Mouse (Mus musculus) stomach, postnatal 0 days (tissue): ENCODE measurements at regions not wholly inside any gene's neighbourhood (a gene's known extent, or its start where the extent isn't known, plus 50 kb on each side); places are given as distances from the start of the nearest gene placed in this dataset.
"Not testable (repeated sequence)": the region's sequence is repeated elsewhere in the genome, so short reads cannot be mapped to it uniquely, and the experiment has no call there.

Source experiments
- ATAC-seq: fragments of 200-750 bp; cut with Nextera tagmentation; 2 replicates; pipeline ENCODE4 v1.8.0; 2017; ENCODE audit not compliant: low FRiP score, low TSS enrichment
- DNase-seq: peaks from one replicate; pipeline ENCODE4 v3.0.0-alpha.2; 2016; ENCODE audit warnings: low spot score
- H3K27ac ChIP-seq: fragments of 300-500 bp; sonication (generic); replicated peaks from 2 replicates; pipeline ENCODE4 v1.5.1; 2014; ENCODE audit warnings: mild to moderate bottlenecking, control low read depth
- H3K27me3 ChIP-seq: fragments of 300-500 bp; sonication (generic); 2 replicates; pipeline ENCODE4 v1.6.1; 2014; ENCODE audit warnings: low read length; ENCODE audit not compliant: control insufficient read depth, insufficient read depth
- H3K36me3 ChIP-seq: fragments of 300-500 bp; sonication (generic); 2 replicates; pipeline ENCODE4 v1.6.1; 2014; ENCODE audit warnings: low read length, mixed read lengths; ENCODE audit not compliant: control insufficient read depth, insufficient read depth
- H3K4me1 ChIP-seq: fragments of 300-500 bp; sonication (generic); replicated peaks from 2 replicates; pipeline ENCODE4 v1.6.1; 2014; ENCODE audit warnings: antibody characterized with exemption; ENCODE audit not compliant: control insufficient read depth, insufficient read depth
- H3K4me2 ChIP-seq: fragments of 300-500 bp; sonication (generic); replicated peaks from 2 replicates; pipeline ENCODE4 v1.6.1; 2014; ENCODE audit warnings: low read depth, mild to moderate bottlenecking, control low read depth, moderate library complexity
- H3K4me3 ChIP-seq: fragments of 300-500 bp; sonication (generic); 2 replicates; pipeline ENCODE4 v1.5.1; 2014; ENCODE audit warnings: low read depth, low read length, control low read depth
- H3K9ac ChIP-seq: fragments of 300-500 bp; sonication (generic); 2 replicates; pipeline ENCODE4 v1.6.1; 2014; ENCODE audit warnings: mild to moderate bottlenecking, low read length, control low read depth, mixed read lengths
- H3K9me3 ChIP-seq: fragments of 300-500 bp; sonication (generic); 2 replicates; pipeline ENCODE4 v1.6.1; 2016; ENCODE audit warnings: low read length; ENCODE audit not compliant: control insufficient read depth
- CTCF ChIP-seq: IDR thresholded peaks from 2 replicates; pipeline ENCODE4 v1.5.1; 2016; ENCODE audit warnings: antibody characterized with exemption, low read depth, mild to moderate bottlenecking, moderate library complexity
- EP300 ChIP-seq: optimal IDR thresholded peaks from 2 replicates; pipeline ENCODE3; 2016; ENCODE audit warnings: antibody characterized with exemption
- WGBS: fragments of 180-500 bp; shearing (Covaris S2); extraction: QIAGEN DNeasy Blood & Tissue Kit; methylation state at CpG from one replicate; pipeline ENCODE4 v1.1.7; 2014; 5-methylcytosine and 5-hydroxymethylcytosine counted together

DNA sequence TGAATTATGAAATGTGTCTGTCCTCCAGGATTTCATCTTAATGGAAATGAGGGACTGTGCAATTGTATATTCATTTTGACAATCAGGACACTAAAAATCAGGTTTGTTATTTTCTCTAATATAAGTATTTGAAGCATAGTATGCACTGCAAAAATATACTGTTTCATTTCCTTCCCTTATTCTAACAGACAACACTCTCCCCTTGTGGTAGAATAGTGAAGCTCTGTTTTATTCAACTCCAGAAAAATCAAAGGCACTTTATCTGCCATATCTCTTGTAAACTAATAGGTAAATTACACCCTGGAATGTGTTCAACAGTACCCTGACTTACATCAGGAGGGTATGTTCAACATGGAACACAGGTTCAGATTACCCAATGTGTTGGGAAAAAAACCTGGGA is 137.7 kb upstream of the Zfp960 start:
- H3K4me3 ChIP-seq: no peak overlapping the region
- no peak for ATAC-seq
- H3K4me2 ChIP-seq: no peak overlapping the region
- TF ChIP-seq CTCF (peak; percentile 73), EP300 (no peak)
- no peaks in the 10 kb centered on the region for H3K4me1 ChIP-seq
- H3K27ac ChIP-seq: no peak overlapping the region
- H3K27me3 ChIP-seq: no peaks in the 10 kb centered on the region
- no peak for DNase-seq
- H3K9me3 ChIP-seq: no peaks in the 10 kb centered on the region
- H3K9ac ChIP-seq: no peak overlapping the region
- H3K36me3 ChIP-seq: no peaks in the 10 kb centered on the region

DNA sequence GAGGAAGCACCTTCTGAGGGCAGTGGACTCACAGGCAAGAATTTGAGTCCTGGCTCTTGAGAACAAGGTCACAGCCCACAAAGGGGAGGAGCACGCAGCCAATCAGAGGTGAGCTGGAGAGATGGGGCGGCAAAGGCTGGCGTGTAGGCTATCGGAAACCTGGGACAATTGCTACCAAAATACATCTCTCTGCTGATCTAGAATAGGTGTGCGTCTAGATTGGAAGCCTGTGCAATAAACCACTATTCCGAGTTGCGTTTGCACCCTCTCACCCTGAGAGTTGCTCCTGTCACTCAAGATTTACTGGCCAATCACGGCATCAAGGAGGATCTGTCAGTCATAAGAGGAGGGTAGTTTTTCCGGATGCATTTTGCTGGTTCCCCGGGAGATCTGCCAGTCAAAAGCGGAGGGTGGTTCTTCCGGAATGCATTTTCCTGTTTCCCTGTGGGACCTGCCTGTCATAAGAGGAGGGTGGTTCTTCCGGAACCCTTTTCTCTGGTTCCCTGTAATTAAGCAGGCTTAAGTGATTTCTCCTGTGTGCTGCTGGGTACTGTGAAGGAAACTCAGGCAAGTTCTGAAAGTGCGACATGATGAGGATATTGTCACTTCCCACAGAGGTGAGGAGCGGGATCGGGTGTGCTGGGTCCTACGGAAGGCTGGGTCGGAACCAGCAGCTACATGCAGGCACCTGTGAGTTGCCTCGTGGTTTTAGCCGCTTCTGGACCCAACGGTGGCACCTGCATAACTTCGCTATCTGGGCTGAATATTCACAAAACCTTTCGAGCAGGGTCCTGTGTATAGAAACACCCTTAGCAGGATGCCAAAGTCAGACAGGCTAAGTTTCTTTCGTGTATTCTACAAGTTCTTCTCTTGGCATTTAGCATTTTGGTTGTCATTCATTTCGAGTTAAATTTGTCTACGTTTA is 112.6 kb upstream of the Zfp960 start:
- not testable (repeated sequence) for H3K4me1 ChIP-seq, H3K9me3 ChIP-seq, H3K27ac ChIP-seq, H3K27me3 ChIP-seq, H3K36me3 ChIP-seq
- Histone ChIP-seq H3K4me3 (peak overlapping the region; percentile 47), H3K9ac (peak overlapping the region; percentile 52), H3K4me2 (peak overlapping the region; percentile 29; the same call in 1 of the 2 replicates)
- ATAC-seq: peak; percentile 100
- 1% methylated on average over 22 of the region's 26 CpGs for WGBS
- peak; percentile 89 for DNase-seq

DNA sequence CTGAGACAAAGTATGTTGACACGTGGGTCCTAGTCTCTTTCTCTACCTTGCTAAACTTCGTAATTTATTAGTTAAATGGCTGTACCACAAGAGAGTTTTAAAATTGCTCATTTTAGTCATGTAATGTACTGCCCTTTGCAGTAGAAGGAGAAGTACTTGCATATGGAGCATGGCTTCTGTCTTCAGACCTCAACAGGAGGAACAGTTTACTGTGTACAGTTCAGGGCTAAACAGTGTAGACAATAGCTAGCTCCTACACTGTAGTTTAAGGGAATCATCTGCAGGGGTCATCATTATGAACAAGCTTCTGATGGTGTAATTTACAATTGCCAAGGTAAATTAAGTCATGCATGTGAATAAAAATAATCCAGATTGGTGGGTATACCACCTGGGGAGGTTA is 111.8 kb upstream of the Zfp960 start:
- H3K9ac ChIP-seq, H3K27me3 ChIP-seq, DNase-seq, H3K9me3 ChIP-seq, H3K4me2 ChIP-seq, ATAC-seq, H3K36me3 ChIP-seq, H3K27ac ChIP-seq, H3K4me1 ChIP-seq: not testable (repeated sequence)
- WGBS: 19% methylated on average over 2 of the region's 2 CpGs
- H3K4me3 ChIP-seq: peak overlapping the region; percentile 47; the same call in 1 of the 2 replicates

DNA sequence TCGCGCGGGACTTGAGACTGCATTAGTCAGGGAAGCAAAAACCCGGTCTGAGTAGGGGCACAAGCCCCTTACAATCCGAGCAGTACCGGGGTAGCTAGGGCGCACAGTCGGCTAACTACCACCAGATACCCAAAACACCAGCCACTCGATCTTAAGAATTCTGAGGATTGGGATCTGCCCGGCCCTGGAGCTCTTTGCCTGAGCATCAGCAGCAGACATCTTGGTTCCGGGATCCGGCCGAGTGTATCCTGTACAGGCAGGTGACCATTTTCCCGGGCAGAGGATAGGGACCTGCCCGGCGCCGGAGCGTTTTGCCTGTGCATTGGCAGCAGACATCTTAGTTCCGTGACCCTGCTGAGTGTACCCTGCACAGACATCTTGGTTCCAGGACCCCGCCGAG is 66.7 kb upstream of the Zfp960 start:
- not testable (repeated sequence) for H3K27me3 ChIP-seq, H3K27ac ChIP-seq, H3K4me1 ChIP-seq, H3K36me3 ChIP-seq, ATAC-seq, H3K4me2 ChIP-seq, H3K4me3 ChIP-seq, DNase-seq, H3K9ac ChIP-seq, H3K9me3 ChIP-seq
- WGBS: 80% methylated on average over 21 of the region's 21 CpGs

DNA sequence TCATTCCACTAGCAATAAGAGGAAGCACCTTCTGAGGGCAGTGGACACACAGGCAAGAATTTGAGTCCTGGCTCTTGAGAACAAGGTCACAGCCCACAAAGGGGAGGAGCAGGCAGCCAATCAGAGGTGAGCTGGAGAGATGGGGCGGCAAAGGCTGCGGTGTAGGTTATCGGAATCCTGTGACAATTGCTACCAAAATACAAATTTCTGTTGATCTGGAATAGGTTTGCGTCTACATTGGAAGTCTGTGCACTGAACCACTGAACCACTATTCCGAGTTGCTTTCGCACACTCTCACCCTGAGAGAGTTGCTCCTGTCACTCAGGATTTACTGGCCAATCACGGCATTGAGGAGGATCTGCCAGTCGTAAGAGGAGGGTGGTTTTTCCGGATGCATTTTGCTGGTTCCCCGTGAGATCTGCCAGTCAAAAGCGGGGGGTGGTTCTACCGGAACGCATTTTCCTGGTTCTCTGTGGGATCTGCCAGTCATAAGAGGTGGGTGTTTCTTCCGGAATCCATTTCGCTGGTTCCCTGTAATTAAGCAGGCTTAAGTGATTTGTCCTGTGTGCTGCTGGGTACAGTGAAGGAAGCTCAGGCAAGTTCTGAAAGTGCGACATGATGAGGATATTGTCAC is 59.2 kb upstream of the Zfp960 start:
- H3K4me1 ChIP-seq, H3K9me3 ChIP-seq, H3K36me3 ChIP-seq, H3K27me3 ChIP-seq: not testable (repeated sequence)
- Histone ChIP-seq H3K9ac (peak overlapping the region; percentile 54), H3K4me3 (peak overlapping the region; percentile 50), H3K4me2 (peak overlapping the region; percentile 57), H3K27ac (peak overlapping the region; percentile 53; the same call in 1 of the 2 replicates)
- peak; percentile 29 for TF ChIP-seq CTCF
- DNase-seq (peak; percentile 91), ATAC-seq (peak; percentile 100)
- 1% methylated on average over 16 of the region's 16 CpGs for WGBS

DNA sequence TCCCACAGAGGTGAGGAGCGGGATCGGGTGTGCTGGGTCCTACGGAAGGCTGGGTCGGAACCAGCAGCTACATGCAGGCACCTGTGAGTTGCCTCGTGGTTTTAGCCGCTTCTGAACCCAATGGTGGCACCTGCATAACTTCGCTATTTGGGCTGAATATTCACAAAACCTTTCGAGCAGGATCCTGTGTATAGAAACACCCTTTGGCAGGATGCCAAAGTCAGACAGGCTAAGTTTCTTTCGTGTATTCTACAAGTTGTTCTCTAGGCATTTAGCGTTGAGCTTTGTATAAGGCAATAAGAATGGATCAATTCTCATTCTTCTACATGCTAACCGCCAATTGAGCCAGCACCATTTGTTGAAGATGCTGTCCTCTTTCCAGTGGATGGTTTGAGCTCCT is 58.6 kb upstream of the Zfp960 start:
- not testable (repeated sequence) for H3K4me1 ChIP-seq, H3K9me3 ChIP-seq, H3K27me3 ChIP-seq, H3K36me3 ChIP-seq, ATAC-seq
- Histone ChIP-seq H3K4me2 (peak overlapping the region; percentile 57), H3K9ac (peak overlapping the region; percentile 54), H3K4me3 (peak overlapping the region; percentile 50), H3K27ac (peak overlapping the region; percentile 53; the same call in 1 of the 2 replicates)
- DNase-seq: peak; percentile 22
- 1% methylated on average over 11 of the region's 11 CpGs for WGBS
